Mouse (Mus musculus) spleen, adult 2 months (tissue): ENCODE measurements at regions not wholly inside any gene's neighbourhood (a gene's known extent, or its start where the extent isn't known, plus 50 kb on each side); places are given as distances from the start of the nearest gene placed in this dataset.

Experiments used
- CTCF ChIP-seq: fragments of 200-500 bp; IDR thresholded peaks from 2 replicates; pipeline ENCODE4 v1.5.1; 2011; ENCODE audit warnings: mild to moderate bottlenecking, inconsistent platforms; ENCODE audit not compliant: insufficient read depth, insufficient read length, insufficient replicate concordance; ENCODE audit errors: extremely low read depth
- POLR2A ChIP-seq: fragments of 200-500 bp; IDR thresholded peaks from 2 replicates; pipeline ENCODE4 v1.6.1; 2011; ENCODE audit warnings: low read depth, low read length, inconsistent platforms

GRCm38 (mm10) chr7:111877591-111877990 is 97.8 kb upstream of the Galnt18 start:
- no peak for TF ChIP-seq POLR2A
- no peak for TF ChIP-seq CTCF
